Mouse (Mus musculus) forebrain, embryonic 16.5 days (tissue): ENCODE measurements around the gene Sema3e. TPM values are rescaled to one million over a fixed set of nuclear protein-coding genes. Genes with fewer than 3 reads are reported as not detected.

Experiments used
- ATAC-seq: fragments of 200-750 bp; cut with Nextera tagmentation; 2 replicates; pipeline ENCODE4 v1.8.0; 2017; ENCODE audit warnings: mild to moderate bottlenecking, moderate library complexity
- H3K27ac ChIP-seq: fragments of 300-500 bp; sonication (generic); 2 replicates; pipeline ENCODE4 v1.5.1; 2014; ENCODE audit warnings: low read length, control low read depth
- H3K27me3 ChIP-seq: fragments of 300-500 bp; sonication (generic); replicated peaks from 2 replicates; pipeline ENCODE4 v1.6.1; 2014; ENCODE audit warnings: low read length; ENCODE audit not compliant: control insufficient read depth, insufficient read depth
- H3K36me3 ChIP-seq: fragments of 300-500 bp; sonication (generic); 2 replicates; pipeline ENCODE4 v1.6.1; 2014; ENCODE audit not compliant: control insufficient read depth, insufficient read depth
- H3K4me1 ChIP-seq: fragments of 300-500 bp; sonication (generic); replicated peaks from 2 replicates; pipeline ENCODE4 v1.6.1; 2014; ENCODE audit warnings: low read length; ENCODE audit not compliant: control insufficient read depth, insufficient read depth
- H3K4me2 ChIP-seq: fragments of 300-500 bp; sonication (generic); 2 replicates; pipeline ENCODE4 v1.6.1; 2014; ENCODE audit warnings: mild to moderate bottlenecking, low read length, control low read depth
- H3K4me3 ChIP-seq: fragments of 300-500 bp; sonication (generic); replicated peaks from 2 replicates; pipeline ENCODE4 v1.5.1; 2014; ENCODE audit warnings: mild to moderate bottlenecking, low read length, control low read depth
- H3K9ac ChIP-seq: fragments of 300-500 bp; sonication (generic); replicated peaks from 2 replicates; pipeline ENCODE4 v1.6.1; 2014; ENCODE audit warnings: low read depth, low read length, control low read depth
- H3K9me3 ChIP-seq: fragments of 300-500 bp; sonication (generic); 2 replicates; pipeline ENCODE4 v1.6.1; 2016; ENCODE audit warnings: low read length; ENCODE audit not compliant: control insufficient read depth
- WGBS: fragments of 180-500 bp; shearing (Covaris S2); extraction: QIAGEN DNeasy Blood & Tissue Kit; methylation state at CpG from one replicate; pipeline ENCODE4 v1.1.7; 2014; 5-methylcytosine and 5-hydroxymethylcytosine counted together
- polyA plus RNA-seq: library from polyadenylated mRNA; unstranded; fragments of >200 nt; fragmentation: Nextera tagmentation; extraction: Ambion mirVana; gene quantifications from 2 replicates; pipeline ENCODE4 v1.2.1, GENCODE M21; 2015

Sema3e gene
- polyA plus RNA-seq, 1 experiment from 2014 or later: 2.4 TPM

DNA sequence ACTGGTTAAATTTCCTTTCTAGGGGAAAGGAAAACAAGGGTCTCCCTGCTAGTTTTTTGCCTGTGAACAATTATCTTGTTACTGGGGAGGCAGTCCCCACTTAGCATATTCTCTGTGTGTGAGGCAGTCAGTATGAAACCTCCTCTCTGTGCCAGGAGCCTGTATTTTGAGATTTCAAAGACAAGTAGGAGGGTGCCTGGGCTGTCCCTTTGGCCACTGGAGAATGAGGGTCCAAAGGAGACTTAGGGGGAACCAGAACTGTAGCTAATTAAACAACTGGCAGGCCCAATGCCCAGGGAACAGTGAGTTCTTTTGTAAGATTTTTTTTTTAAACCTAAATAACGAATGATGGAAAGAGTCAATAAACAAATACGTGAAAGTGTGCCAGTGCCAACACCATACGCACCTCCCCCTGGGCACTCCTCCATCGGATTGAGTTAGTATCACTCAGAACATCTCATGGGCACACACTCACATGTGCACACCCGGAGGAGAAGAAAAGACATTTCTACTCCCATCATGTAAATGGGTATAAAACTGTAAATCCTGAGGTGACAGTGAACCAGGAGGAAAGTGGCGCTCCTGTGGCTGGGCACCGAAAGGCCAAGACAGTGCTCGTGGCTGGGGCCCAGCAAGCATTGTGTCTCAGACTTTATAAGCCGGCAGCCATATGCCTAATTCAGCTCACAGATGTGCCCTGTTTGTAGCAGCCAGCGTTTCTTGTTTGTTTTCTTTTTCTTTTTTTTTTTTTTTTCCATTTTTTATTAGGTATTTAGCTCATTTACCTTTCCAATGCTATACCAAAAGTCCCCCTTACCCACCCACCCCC, 148.5 kb downstream of the Sema3e start:
- Histone ChIP-seq H3K36me3 (no peaks in the 10 kb centered on the region), H3K27me3 (no peaks in the 10 kb centered on the region), H3K4me3 (no peak overlapping the region), H3K27ac (peak overlapping the region; percentile 41; the same call in 1 of the 2 replicates), H3K9ac (no peak overlapping the region), H3K4me1 (peaks cover 3% of the 10 kb centered on the region), H3K9me3 (no peaks in the 10 kb centered on the region), H3K4me2 (no peak overlapping the region)
- WGBS: 39% methylated on average over 10 of the region's 10 CpGs
- ATAC-seq: peak; percentile 98

DNA sequence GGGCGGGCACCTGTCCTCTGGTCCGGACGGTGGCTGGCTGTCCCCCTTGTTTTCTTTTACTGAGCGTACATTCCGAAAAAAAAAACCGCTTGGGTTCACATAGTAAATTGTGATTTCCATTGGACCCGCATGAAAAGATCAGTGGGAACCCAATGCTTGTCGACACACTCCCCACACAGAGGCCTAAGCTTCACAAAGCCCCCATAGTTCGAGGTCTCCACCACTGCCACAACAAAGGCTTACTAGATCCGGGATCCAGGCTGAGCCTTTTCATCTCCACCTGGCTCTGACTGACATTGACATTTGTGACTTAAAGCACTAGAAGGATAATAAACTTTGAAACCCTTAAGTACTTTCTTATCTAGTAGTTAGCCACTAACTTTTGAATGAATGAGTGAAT, 155.5 kb downstream of the Sema3e start:
- Histone ChIP-seq H3K27me3 (no peaks in the 10 kb centered on the region), H3K4me1 (no peaks in the 10 kb centered on the region), H3K9me3 (no peaks in the 10 kb centered on the region), H3K4me2 (no peak overlapping the region), H3K27ac (no peak overlapping the region), H3K36me3 (no peaks in the 10 kb centered on the region), H3K4me3 (no peak overlapping the region), H3K9ac (no peak overlapping the region)
- WGBS: 72% methylated on average over 10 of the region's 10 CpGs
- ATAC-seq: no peak

DNA sequence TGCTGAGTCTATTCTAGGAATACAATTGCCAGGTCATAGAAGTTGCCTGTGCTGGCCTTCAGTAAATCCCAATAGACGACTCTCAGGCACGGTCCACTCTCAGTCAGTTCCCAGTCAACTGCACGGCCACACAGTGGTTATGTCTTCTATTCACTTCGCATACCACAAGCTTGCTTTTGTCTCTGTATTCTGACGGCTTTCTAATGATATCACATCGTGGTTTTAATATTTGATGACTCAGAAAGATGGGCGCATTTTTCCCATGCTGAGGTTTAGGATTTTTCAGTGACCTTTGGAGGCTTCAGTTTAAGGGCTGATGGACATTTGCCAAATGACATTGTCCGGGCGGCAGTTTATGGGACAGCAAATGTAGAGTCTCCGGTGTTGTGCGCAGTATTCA, 157.1 kb downstream of the Sema3e start:
- no peaks in the 10 kb centered on the region for H3K4me1 ChIP-seq
- no peak overlapping the region for H3K27ac ChIP-seq
- no peak overlapping the region for H3K4me2 ChIP-seq
- no peak overlapping the region for H3K4me3 ChIP-seq
- H3K36me3 ChIP-seq: no peaks in the 10 kb centered on the region
- H3K9me3 ChIP-seq: no peaks in the 10 kb centered on the region
- 88% methylated on average over 11 of the region's 11 CpGs for WGBS
- no peak for ATAC-seq
- H3K27me3 ChIP-seq: no peaks in the 10 kb centered on the region
- no peak overlapping the region for H3K9ac ChIP-seq

DNA sequence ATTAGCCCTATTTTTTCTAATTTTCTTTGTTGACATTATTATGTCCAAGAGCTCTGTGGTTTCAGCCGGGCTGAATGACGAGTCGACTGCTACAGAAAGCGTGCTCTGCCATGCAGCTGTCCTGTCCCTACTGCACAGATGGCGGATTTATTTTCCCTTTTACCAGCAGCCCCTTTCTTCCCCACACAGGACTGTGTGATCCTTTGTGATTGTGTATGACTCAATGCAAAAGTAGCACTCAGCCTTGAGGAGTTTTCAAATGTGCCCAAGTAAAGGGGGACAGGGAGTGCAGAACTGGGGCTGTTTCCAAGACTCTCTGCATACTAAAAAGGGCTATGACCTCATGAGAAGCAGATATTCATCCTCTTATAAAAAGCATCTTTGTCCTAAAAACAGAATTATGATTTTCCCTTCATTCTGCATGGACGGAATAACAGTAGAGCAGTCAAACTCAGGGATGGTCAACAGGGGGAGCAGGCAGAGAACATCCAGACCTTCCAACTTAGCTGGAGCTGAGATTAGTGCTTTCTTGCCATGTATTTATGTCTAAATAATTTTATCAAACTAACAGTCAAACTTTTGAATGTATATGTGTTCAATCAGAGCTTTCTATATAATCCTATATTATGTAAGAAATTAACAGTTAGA, 170.2 kb downstream of the Sema3e start:
- Histone ChIP-seq H3K27ac (peak overlapping the region; percentile 41), H3K4me2 (peak overlapping the region; percentile 8), H3K27me3 (no peaks in the 10 kb centered on the region), H3K36me3 (no peaks in the 10 kb centered on the region), H3K9me3 (no peaks in the 10 kb centered on the region), H3K4me3 (no peak overlapping the region), H3K9ac (0 out of 2 replicates have a peak overlapping the region, but pooled peaks have one; percentile 41), H3K4me1 (peaks cover 6% of the 10 kb centered on the region)
- ATAC-seq: peak; percentile 99
- WGBS: 13% methylated on average over 6 of the region's 6 CpGs

DNA sequence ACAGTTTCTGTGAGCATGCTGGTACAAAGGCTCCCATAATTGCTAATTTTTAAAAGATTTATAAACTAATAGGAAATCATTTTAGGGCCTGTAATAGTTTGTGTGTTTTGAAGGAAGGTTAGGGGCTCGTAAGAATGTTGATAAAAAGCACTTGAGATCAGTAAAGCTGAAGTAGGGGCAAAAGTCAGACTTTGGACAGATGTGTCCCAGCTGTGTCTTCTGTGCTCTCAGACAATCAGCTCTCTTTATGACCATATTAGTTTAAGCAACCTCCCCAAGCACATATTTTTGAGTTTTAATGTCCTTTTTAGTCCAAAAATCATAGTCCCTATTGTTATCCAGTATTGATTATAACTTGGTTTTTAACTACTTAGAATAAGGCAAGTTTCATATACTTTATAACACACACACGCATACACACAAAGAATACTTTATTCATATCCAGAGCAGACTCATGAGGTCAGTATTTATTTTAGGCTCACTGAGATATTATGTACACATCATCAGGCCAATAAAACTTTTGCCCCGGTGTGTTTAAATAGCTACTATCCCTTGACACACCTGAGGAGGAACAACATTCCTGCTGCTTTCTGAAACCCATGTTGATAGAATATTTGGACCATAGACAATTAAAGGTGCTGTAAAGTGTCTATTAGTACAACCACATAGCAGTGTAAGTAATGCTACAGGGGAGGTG, 173.4 kb downstream of the Sema3e start:
- Histone ChIP-seq H3K27me3 (no peaks in the 10 kb centered on the region), H3K9me3 (no peaks in the 10 kb centered on the region), H3K4me2 (no peak overlapping the region), H3K27ac (no peak overlapping the region), H3K9ac (no peak overlapping the region), H3K4me1 (peaks cover 6% of the 10 kb centered on the region), H3K4me3 (no peak overlapping the region), H3K36me3 (no peaks in the 10 kb centered on the region)
- no peak for ATAC-seq
- WGBS: 90% methylated on average over 3 of the region's 3 CpGs

DNA sequence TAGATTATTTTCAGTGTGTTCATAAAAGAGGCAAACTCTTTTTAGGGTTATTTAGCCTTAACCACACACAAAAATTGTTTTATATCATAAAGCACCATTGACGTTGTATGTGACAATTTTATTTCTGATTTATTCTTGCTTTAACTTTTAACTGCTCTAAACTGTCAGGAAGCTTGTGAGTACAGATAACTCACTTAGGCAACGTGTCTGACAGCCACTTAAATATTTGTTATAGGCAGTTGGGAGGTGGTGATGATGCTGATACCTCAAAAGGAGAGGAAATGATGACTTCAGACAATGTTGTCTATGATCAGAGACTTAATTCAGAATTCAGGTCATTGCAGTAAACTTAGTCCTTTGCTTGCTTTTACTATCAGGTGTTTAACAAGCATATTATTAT, 181.7 kb downstream of the Sema3e start:
- H3K4me3 ChIP-seq: no peak overlapping the region
- ATAC-seq: no peak
- H3K27me3 ChIP-seq: no peaks in the 10 kb centered on the region
- no peak overlapping the region for H3K4me2 ChIP-seq
- H3K36me3 ChIP-seq: no peaks in the 10 kb centered on the region
- H3K4me1 ChIP-seq: no peaks in the 10 kb centered on the region
- H3K9me3 ChIP-seq: no peaks in the 10 kb centered on the region
- H3K9ac ChIP-seq: no peak overlapping the region
- no peak overlapping the region for H3K27ac ChIP-seq
- WGBS: 85% methylated on average over 2 of the region's 2 CpGs

DNA sequence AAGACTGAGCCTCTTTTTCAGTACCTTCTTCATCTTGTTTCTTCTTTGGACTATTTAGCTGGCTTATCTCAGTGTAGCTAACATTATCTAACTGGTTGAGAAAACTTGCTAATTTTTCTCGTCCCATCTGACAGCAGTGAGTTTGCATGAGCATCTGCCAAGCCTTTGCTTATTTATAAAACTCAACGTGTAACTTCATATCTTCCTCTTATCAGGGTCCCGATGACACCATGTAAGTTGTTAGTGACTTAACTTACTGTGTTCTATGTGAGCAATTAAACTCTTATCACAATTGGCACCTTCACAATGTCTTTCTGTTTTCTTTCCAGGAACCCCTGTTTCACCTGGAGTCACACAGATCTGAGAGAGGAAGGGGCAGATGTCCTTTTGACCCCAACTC, 184.9 kb downstream of the Sema3e start:
- H3K4me1 ChIP-seq: no peaks in the 10 kb centered on the region
- no peak overlapping the region for H3K4me3 ChIP-seq
- no peak overlapping the region for H3K4me2 ChIP-seq
- H3K36me3 ChIP-seq: no peaks in the 10 kb centered on the region
- no peak overlapping the region for H3K27ac ChIP-seq
- H3K9ac ChIP-seq: no peak overlapping the region
- H3K9me3 ChIP-seq: no peaks in the 10 kb centered on the region
- H3K27me3 ChIP-seq: no peaks in the 10 kb centered on the region
- WGBS: 78% methylated on average over 3 of the region's 3 CpGs
- ATAC-seq: no peak

DNA sequence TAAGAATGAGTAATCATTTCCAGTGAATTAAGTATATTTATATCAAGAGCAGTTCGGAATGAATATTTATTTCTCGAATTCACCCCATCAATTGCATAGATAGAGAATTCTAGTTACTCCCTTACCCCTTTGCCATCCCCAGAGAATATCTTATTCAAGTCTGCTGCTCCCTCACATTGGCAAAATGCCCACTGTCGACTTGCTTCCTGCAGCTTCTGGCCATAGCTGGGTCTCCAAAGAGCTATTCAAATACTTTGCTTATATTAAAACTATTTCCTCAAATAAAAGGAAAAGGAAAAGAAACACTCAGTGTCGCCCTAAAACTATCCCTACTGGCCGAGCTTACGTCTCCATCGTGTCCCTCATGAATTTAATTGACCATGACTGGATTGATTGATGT, 191.1 kb downstream of the Sema3e start:
- Histone ChIP-seq H3K9ac (no peak overlapping the region), H3K9me3 (no peaks in the 10 kb centered on the region), H3K4me3 (no peak overlapping the region), H3K4me2 (no peak overlapping the region), H3K36me3 (no peaks in the 10 kb centered on the region), H3K27ac (no peak overlapping the region), H3K4me1 (0 out of 2 replicates have a peak, but pooled peaks cover 3% of the 10 kb centered on the region), H3K27me3 (no peaks in the 10 kb centered on the region)
- ATAC-seq: no peak; the same call in 1 of the 2 replicates
- WGBS: 47% methylated on average over 7 of the region's 7 CpGs

DNA sequence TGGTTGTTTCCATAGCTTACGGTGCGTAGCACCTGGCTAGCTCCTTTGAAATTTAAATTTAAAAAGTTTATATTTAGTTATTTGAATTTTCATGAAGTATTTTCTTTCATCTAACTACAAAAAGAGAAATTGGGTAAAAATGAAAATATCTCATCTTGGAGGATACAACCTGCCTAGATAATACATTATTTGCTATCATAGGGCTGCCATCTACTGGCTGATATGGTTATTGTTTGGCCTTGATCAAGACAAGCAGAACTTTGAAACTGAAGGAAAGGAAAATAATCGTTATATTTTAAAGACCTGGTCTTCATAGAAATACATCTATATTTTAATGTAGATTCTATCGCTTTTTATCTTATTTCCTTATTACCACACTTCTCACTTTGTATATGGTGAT, 193.6 kb downstream of the Sema3e start:
- 0 out of 2 replicates have a peak, but pooled peaks cover 3% of the 10 kb centered on the region for H3K4me1 ChIP-seq
- no peaks in the 10 kb centered on the region for H3K9me3 ChIP-seq
- H3K4me3 ChIP-seq: no peak overlapping the region
- H3K27ac ChIP-seq: no peak overlapping the region
- H3K9ac ChIP-seq: no peak overlapping the region
- no peaks in the 10 kb centered on the region for H3K27me3 ChIP-seq
- ATAC-seq: peak; percentile 64; the same call in 1 of the 2 replicates
- no peak overlapping the region for H3K4me2 ChIP-seq
- 67% methylated on average over 4 of the region's 4 CpGs for WGBS
- H3K36me3 ChIP-seq: no peaks in the 10 kb centered on the region
